Mouse (Mus musculus) mouse trophoblast stem cell (cell line): Measurements from ENCODE around the gene Olfr1216.
"Not testable (repeated sequence)": the region's sequence is repeated elsewhere in the genome, so short reads cannot be mapped to it uniquely, and the experiment has no call there.

Experiments
- in situ Hi-C, 2 experiments: fragments of 300-500 bp; cut with MseI, MboI; formaldehyde crosslinking; loops; 2 replicates in 1 of 2; 3 replicates in 1 of 2; pipeline ENCODE4 v1.15.1; 2025

Gene Olfr1216

DNA sequence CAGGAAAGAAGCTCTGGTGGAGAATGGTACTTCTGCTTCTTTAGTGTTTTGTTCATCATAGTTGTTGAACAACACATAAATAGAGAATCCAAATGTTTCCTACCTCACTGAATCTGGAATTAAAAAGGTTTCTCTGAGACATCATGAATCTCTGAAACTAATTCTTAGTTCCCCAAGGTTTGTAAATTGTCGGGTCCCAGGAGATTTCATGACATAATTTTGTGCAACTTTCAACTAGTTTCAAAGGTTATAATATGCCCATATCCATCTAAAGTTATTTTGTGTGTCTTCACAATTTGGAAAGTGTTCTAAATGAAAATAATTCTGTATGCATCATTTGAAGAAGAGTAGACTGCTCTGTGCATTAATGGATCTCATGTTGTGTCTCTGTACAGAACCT, at the start of gene Olfr1216:
Gene Olfr1216, minus strand, starts transcription at position 101 of the 400 bp plus-strand sequence.
- in situ Hi-C loops: no loop called here

DNA sequence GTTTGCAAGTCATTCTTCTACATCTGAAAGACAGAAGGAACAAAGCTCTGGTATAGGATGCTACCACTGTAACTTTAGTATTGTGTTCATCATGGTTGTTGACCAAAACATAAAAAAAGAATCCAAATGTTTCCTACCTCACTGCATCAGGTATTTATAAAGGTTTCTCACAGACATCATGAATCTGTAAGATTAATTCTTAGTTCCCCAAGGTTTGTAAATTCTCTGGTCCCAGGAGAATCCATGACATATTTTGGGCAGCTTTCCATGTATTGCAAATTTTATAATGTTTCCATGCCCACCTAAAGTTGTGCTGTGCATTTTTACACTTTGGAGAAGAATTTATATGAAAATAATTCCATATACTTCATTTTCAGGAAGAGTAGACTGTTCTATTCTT, 42.9 kb upstream of the Olfr1216 start, which contains the start of gene Olfr1218:
Gene Olfr1218, minus strand, starts transcription at position 101 of the 400 bp plus-strand sequence.
- in situ Hi-C loops: no loop called here

DNA sequence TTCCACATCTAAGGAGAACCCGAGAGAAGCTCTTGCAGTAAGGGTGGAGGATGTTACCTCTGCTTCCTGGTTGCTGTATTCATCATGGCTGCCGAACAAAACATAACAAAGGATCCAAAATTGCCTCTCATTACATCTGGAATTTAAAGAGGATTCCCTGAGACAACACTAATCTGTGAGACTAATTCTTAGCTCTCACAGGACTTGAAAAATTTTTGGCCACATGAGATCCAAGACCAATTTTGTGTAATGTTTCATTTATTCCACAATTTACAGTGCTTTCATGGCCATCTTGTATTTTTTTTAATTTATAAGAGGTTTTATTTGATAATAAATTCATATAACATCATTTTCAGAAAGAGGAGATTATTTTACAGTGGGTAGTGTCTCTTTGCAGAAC, 13.8 kb upstream of the Olfr1216 start, which contains the start of gene Olfr1217:
Gene Olfr1217, minus strand, starts transcription at position 101 of the 400 bp plus-strand sequence.
- in situ Hi-C loops: no loop called here

DNA sequence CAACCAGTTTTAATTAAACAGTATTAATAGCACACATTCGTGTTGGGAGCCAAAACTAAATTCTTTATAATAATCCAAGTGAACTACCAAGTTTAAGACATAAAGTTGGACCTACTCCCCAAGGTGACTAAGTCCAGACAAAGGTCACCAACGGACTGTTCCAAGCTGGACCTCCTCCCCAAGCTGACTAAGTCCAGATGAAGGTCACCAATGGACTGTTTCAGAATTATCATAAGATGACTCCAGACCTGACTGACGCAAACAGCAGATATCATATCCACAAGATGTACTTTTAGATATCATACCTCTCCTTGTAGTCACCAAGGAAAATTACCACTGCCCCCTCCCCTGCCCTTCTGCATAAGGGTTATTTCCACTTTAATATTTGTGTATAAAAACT, 3.3 kb upstream of the Olfr1216 start:
- in situ Hi-C loops: not testable (repeated sequence)

- in situ Hi-C loops: no loop called here
These were observed 11.3 kb downstream of the Olfr1216 start, which contains the start of gene Olfr1215 for GRCm38 (mm10) chr2:89006873-89007272. Olfr1215 (minus strand) TSS chr2:89006973.

DNA sequence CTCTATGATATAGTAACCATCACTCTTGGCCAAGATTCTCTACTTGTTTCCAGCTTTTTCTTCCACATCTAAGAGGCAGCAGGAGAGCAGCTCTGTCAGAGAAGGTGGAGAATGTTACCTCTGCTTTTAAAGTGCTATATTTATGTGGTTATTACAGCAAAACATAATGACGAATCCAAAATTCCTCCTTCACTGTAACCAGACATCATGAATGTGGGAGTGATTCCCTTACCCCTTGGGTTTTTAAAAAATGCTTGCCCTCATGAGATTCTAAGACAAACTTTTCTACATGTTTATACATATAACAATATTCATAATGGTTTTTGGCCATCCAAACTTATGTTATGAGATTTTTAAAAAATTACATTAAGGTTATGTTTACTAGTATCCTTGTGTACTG, 25.6 kb downstream of the Olfr1216 start, which contains the start of gene Olfr1214:
Gene Olfr1214, minus strand, starts transcription at position 101 of the 400 bp plus-strand sequence.
- in situ Hi-C loops: no loop called here

- in situ Hi-C loops: no loop called here
These were observed 38.0 kb downstream of the Olfr1216 start, which contains the start of gene Gm13762 for GRCm38 (mm10) chr2:88980181-88980580. Gm13762 (minus strand) TSS chr2:88980281.
